ENCODE assay signal across 9 mouse cellular contexts in genomic region chr11:43411413-43411812, GRCm38 (mm10). TPM values are rescaled to one million over a fixed set of nuclear protein-coding genes. Genes with fewer than 3 reads are reported as not detected.
A peak's percentile ranks its signal among the peaks of the same experiment; 100 is the strongest.
DNase-seq lines count a peak whose midpoint lies in the region; ATAC-seq and TF ChIP-seq lines count a peak whose summit lies in the region.
"Had no signal": no experiment of that assay in that cellular context is flagged by ENCODE, and none has a peak within 500 bp of the region (broad histone marks: within the 10 kb centered on the region; RNA-seq: fewer than 3 reads in every experiment).

No protein-coding gene starts in this region.

- H3K4me3 ChIP-seq in heart, adult 2 months, result no peak overlapping the region
- no peak overlapping the region for H3K4me3 ChIP-seq in heart, embryonic 10.5 days
- H3K4me3 ChIP-seq in left cerebral cortex, adult 2 months, result no peak overlapping the region
- no peak overlapping the region for H3K4me3 ChIP-seq in small intestine, adult 2 months (ENCODE audit: low read depth, low read length)
- H3K4me3 ChIP-seq: megakaryocyte, embryonic 14.5 days had no signal

- WGBS in heart, adult 2 months, result 0% methylated on average over 1 of the region's 1 CpGs
- WGBS in heart, embryonic 10.5 days, result 0% methylated on average over 1 of the region's 1 CpGs
- WGBS in small intestine, adult 2 months, result 3% methylated on average over 1 of the region's 1 CpGs

- ATAC-seq in erythroid progenitor cell, adult 5-6 weeks (replicated peaks; ENCODE audit: low FRiP score, poor library complexity, severe bottlenecking), result peak; percentile 59; the same call in 1 of the 2 replicates

- no peaks in the 10 kb centered on the region for H3K27me3 ChIP-seq in heart, adult 2 months (ENCODE audit: control insufficient read depth, insufficient read depth, low read length)
- no peaks in the 10 kb centered on the region for H3K27me3 ChIP-seq in heart, embryonic 10.5 days (ENCODE audit: insufficient read depth, poor library complexity, severe bottlenecking)
- no peaks in the 10 kb centered on the region for H3K27me3 ChIP-seq in small intestine, adult 2 months (ENCODE audit: control insufficient read depth, insufficient read depth, low read length)
- H3K27me3 ChIP-seq: megakaryocyte, embryonic 14.5 days had no signal

- no peak overlapping the region for H3K27ac ChIP-seq in heart, adult 2 months
- no peak overlapping the region for H3K27ac ChIP-seq in heart, embryonic 10.5 days
- H3K27ac ChIP-seq in left cerebral cortex, adult 2 months, result no peak overlapping the region
- H3K27ac ChIP-seq in small intestine, adult 2 months (ENCODE audit: insufficient read depth, low read depth, low read length), result no peak overlapping the region

- no peaks in the 10 kb centered on the region for H3K36me3 ChIP-seq in heart, adult 2 months (ENCODE audit: control insufficient read depth, insufficient read depth, low read length)
- H3K36me3 ChIP-seq in heart, embryonic 10.5 days, result no peaks in the 10 kb centered on the region
- no peaks in the 10 kb centered on the region for H3K36me3 ChIP-seq in small intestine, adult 2 months (ENCODE audit: control insufficient read depth, insufficient read depth, low read length)

- no peaks in the 10 kb centered on the region for H3K79me2 ChIP-seq in heart, adult 2 months (replicated peaks; ENCODE audit: control insufficient read depth, insufficient read depth, low read length)

- no peak for TF ChIP-seq POLR2A in heart, adult 2 months (IDR thresholded peaks at IDR 0.05; ENCODE audit: insufficient read depth, low read depth, low read length)
- TF ChIP-seq POLR2A in small intestine, adult 2 months (IDR thresholded peaks at IDR 0.05; ENCODE audit: low read depth, low read length), result no peak

- intact Hi-C loops in heart, adult 2 months (cut with DNase I), result loop anchor here (5.0 kb wide), 1 partner anchor 64 kb away; no protein-coding TSS in a partner anchor
- intact Hi-C loops in heart, postnatal 36 days (cut with DNase I), result loop anchor here (5.0 to 10.0 kb wide), 2 partner anchors 59 to 197 kb away; no protein-coding TSS in a partner anchor
- intact Hi-C loops in left cerebral cortex, adult 2 months (cut with DNase I), result loop anchor here (1.0 to 5.0 kb wide), 2 partner anchors 12 to 144 kb away; no protein-coding TSS in a partner anchor

- peak; percentile 61 to 75 for DNase-seq in heart, adult 2 months
- DNase-seq in heart, embryonic 10.5 days (ENCODE audit: low spot score), result no peak
- DNase-seq in adrenal gland, postnatal 36 days, result peak; percentile 66 to 74
- DNase-seq in heart, postnatal 36 days, result peak; percentile 71 to 77
- peak; percentile 54 to 70 for DNase-seq in left cerebral cortex, adult 2 months (ENCODE audit: extremely low spot score in 1 of 2, low spot score in 2 of 2)
- DNase-seq in mesoderm, embryonic 11.5 days (ENCODE audit: low read depth, low spot score), result peak; percentile 78

- H3K4me1 ChIP-seq in heart, adult 2 months (ENCODE audit: control insufficient read depth, insufficient read depth, low read length), result 0 out of 2 replicates have a peak, but pooled peaks cover 1% of the 10 kb centered on the region
- H3K4me1 ChIP-seq in heart, embryonic 10.5 days, result no peaks in the 10 kb centered on the region
- peaks cover 6% of the 10 kb centered on the region; the same call in 1 of the 2 replicates for H3K4me1 ChIP-seq in small intestine, adult 2 months (ENCODE audit: control insufficient read depth, insufficient read depth, insufficient read length, low read length)

- H3K9me3 ChIP-seq in heart, embryonic 10.5 days, result no peaks in the 10 kb centered on the region
- H3K9me3 ChIP-seq: megakaryocyte, embryonic 14.5 days had no signal

- TF ChIP-seq EP300 in heart, adult 2 months (IDR thresholded peaks at IDR 0.05; ENCODE audit: insufficient read depth, low read depth, low read length), result no peak

- peak; percentile 99; the same call in 1 of the 2 replicates for TF ChIP-seq CTCF in heart, adult 2 months (IDR thresholded peaks at IDR 0.05)
- TF ChIP-seq CTCF in left cerebral cortex, adult 2 months (IDR thresholded peaks at IDR 0.05), result peak; percentile 94
- peak; percentile 76; the same call in 1 of the 2 replicates for TF ChIP-seq CTCF in small intestine, adult 2 months (IDR thresholded peaks at IDR 0.05; ENCODE audit: extremely low read depth, insufficient read length, insufficient replicate concordance, low read depth, low read length)

- no peak overlapping the region for H3K9ac ChIP-seq in heart, adult 2 months (ENCODE audit: low read depth, low read length)

RNA-seq across cellular contexts. Expression of gene Pttg1, which starts 14.6 kb away (rescaled TPM):
- 10 to 100 TPM; 74.8 to 84.5 TPM for total RNA-seq in heart, adult 2 months (2021)
- 55.5 and 80.9 TPM in 2 replicates for polyA plus RNA-seq in heart, adult 2 months (2012; rRNA removed)
- polyA plus RNA-seq in heart, embryonic 10.5 days (2016; fragmentation: Nextera tagmentation; extraction: Ambion mirVana), result 101 and 118 TPM in 2 replicates
- 10 to 100 TPM; 38.6 to 47.6 TPM for total RNA-seq in adrenal gland, postnatal 36 days (2021)
- 45.7 and 73.5 TPM in 2 replicates for total RNA-seq in erythroid progenitor cell, adult 5-6 weeks (2015; ENCODE audit: low replicate concordance)
- 24.4 and 27.9 TPM in 2 replicates for total RNA-seq in erythroid progenitor cell, adult 5-6 weeks (2017; ENCODE audit: low replicate concordance)
- 10 to 100 TPM; 77.7 to 78.6 TPM for total RNA-seq in heart, postnatal 36 days (2021)
- 10 to 100 TPM; 25.5 to 29.5 TPM for total RNA-seq in left cerebral cortex, adult 2 months (2021)
- polyA plus RNA-seq in small intestine, adult 2 months (2012; rRNA removed), result 6.7 and 7.5 TPM in 2 replicates

RNA-seq across cellular contexts. Expression of gene Slu7, which starts 22.1 kb away (rescaled TPM):
- total RNA-seq in heart, adult 2 months (2021), result 10 to 100 TPM; 27.2 to 27.8 TPM
- polyA plus RNA-seq in heart, adult 2 months (2012; rRNA removed), result 3.8 and 4.7 TPM in 2 replicates
- 36.6 and 44.1 TPM in 2 replicates for polyA plus RNA-seq in heart, embryonic 10.5 days (2016; fragmentation: Nextera tagmentation; extraction: Ambion mirVana)
- 10 to 100 TPM; 42.7 to 43.1 TPM for total RNA-seq in adrenal gland, postnatal 36 days (2021)
- 8.8 and 20.5 TPM in 2 replicates for total RNA-seq in erythroid progenitor cell, adult 5-6 weeks (2015; ENCODE audit: low replicate concordance)
- 44.4 and 47.6 TPM in 2 replicates for total RNA-seq in erythroid progenitor cell, adult 5-6 weeks (2017; ENCODE audit: low replicate concordance)
- total RNA-seq in heart, postnatal 36 days (2021), result 10 to 100 TPM; 27.4 to 31.4 TPM
- 10 to 100 TPM; 54.2 to 56.7 TPM for total RNA-seq in left cerebral cortex, adult 2 months (2021)
- 0.71 and 2.3 TPM in 2 replicates for polyA plus RNA-seq in small intestine, adult 2 months (2012; rRNA removed)
